Mouse (Mus musculus) granulocyte monocyte progenitor cell, adult 5-6 weeks (primary cell): ENCODE measurements around the gene Ampd3. TPM values are rescaled to one million over a fixed set of nuclear protein-coding genes. Genes with fewer than 3 reads are reported as not detected.

Experiments
- ATAC-seq: replicated peaks from 2 replicates; pipeline ENCODE4 v1.8.0; 2016; ENCODE audit warnings: mild to moderate bottlenecking, moderate TSS enrichment, inconsistent platforms; ENCODE audit not compliant: poor library complexity, severe bottlenecking
- total RNA-seq, 2 experiments: library from RNA; stranded (forward) in 1 of 2; stranded (reverse) in 1 of 2; fragments of 200-712, 200-1000 nt in 1 of 2; fragments of >200 nt in 1 of 2; fragmentation: Nextera tagmentation in 1 of 2; gene quantifications; 2 replicates each; pipeline ENCODE4 v1.2.3; 2014 to 2017

Ampd3 gene
- total RNA-seq, 2 experiments from 2014 or later, result 2.1 to 6.2 TPM

DNA sequence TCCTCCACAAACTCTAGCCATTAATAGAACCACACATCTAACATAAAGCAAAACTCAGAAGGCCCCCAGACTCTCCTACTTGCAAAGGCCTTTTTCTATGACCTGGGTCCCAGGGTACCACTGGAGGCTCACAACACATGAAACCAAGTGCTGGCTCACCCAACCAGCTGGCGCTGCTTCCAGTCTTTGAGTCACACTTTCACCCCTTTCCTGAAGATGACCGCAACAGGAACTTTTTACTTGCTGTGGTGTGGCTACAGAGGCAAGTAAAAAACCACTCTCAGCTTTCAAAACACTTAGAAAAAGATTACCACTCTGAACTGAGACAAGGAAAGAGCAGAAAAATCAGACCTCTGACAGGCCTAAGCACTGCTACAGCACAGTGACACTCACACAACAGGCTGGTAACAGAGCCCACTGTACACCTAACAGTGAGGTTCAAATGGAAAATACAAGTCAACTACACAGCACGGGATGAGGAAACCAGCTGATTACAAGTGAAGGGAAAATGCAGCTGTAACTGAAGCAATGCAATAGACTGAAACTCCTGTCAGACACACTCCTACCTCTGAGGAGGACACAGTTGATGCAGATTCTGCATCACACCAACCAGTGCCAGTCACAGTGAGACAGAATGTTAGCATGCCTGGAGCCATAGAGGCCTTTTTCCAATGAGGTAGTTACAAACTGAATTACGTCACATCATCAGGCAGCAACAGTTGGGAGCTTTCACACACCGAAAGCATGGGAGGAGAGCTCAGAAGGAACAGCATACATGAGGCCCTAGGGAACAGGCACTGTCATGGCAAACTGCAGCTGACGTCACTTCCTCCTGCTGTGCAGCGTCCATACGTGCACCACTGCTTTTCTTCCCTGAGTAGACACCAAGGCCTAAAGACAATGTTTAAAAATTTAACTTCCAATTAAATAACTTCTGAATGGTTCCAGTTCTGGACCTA lies 56.3 kb downstream of the Ampd3 start:
- peak; percentile 86 for ATAC-seq

DNA sequence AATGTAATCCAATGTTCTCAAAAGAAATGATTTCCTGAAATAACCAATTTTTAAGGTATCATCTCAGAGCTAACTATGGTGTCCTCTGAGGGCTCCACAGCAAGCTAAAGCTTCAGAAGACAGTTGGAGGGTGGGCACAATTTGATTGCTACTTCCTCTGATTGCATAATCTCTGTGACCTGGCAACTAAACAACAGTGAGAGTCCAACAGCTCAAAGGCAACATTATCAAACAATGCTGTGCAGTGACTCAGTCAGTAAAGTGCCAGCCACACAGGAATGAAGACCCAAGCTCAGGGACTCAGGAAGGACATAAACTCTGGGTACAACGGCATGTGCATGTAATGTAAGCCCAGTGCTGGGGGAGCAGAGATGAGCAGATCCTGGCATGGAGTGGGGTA lies 65.0 kb downstream of the Ampd3 start:
- peak; percentile 93 for ATAC-seq

- no peak for ATAC-seq
These were observed 66.0 kb downstream of the Ampd3 start for GRCm38 (mm10) chr7:110834018-110834417.

DNA sequence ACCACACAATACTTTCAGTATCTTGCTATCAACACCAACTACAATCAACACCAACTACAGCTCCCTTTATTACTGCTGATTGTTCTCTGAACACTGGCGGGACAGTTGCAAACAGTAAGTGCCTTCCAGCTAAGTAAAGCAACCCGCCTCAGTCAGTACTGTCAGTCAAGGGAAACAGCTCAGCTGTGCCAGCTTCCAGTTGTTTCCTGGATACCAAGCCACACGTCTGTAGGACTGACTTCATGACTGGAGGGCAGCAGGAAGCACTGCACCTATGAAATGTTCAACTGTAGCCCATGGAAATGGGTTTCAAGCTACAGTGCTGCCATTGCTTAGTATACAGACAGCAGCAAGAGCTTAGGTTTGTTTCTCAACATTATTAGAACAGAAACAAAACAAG lies 66.5 kb downstream of the Ampd3 start:
- peak; percentile 60; the same call in 1 of the 2 replicates for ATAC-seq

- peak; percentile 86 for ATAC-seq
These were observed 72.3 kb downstream of the Ampd3 start for GRCm38 (mm10) chr7:110840332-110840731.

GRCm38 (mm10) chr7:110843916-110844874 lies 76.2 kb downstream of the Ampd3 start, which contains the start of gene Rnf141:
Gene Rnf141 (minus strand): TSS chr7:110844457.
- peak; percentile 85 for ATAC-seq

GRCm38 (mm10) chr7:110847321-110847720 lies 79.3 kb downstream of the Ampd3 start:
- no peak for ATAC-seq

DNA sequence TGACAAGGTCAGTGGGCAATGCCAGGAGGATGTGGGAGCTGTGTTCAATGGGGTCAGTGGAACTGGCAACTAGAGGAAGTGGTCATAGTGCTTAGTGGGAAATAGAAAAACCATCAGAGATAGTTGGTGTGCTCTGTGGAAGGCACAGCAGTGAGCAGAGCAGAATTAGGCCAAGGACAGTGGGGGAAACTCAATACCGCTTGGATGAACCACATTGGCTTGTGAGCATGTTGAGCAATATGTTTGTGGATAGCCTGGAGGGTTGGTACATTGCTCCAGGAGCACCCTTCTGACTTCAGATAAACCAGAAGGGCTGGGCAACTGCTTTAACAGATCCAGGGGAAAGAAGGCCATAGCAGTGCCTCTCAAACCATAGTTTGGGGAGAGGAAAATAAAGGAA lies 80.4 kb downstream of the Ampd3 start:
- peak; percentile 62 for ATAC-seq

- ATAC-seq, result no peak
These were observed 83.7 kb downstream of the Ampd3 start for GRCm38 (mm10) chr7:110851541-110852203.

GRCm38 (mm10) chr7:110853611-110854010 lies 85.6 kb downstream of the Ampd3 start:
- no peak for ATAC-seq

GRCm38 (mm10) chr7:110854519-110854918 lies 86.5 kb downstream of the Ampd3 start:
- no peak for ATAC-seq

GRCm38 (mm10) chr7:110854927-110855546 lies 87.0 kb downstream of the Ampd3 start:
- ATAC-seq, result no peak

DNA sequence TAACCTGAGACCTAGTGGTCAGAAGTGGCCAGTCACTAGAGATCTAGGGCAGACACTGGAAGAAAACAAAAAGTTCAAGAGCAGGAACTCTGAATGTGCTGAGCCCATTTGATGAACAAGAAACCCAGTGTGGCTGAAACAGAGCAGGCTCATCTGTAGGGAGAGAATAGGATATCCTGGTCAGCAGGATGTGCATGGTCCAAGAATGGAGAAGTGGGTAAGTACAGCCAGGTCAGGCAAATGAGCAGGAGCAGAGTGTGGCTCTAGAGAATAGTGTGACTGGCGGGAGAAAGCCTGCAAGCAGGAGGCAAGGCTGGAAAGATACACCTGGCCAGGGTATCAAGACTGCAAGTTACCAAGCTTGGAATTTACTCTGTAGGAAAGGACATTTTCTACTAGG lies 87.6 kb downstream of the Ampd3 start:
- ATAC-seq, result peak; percentile 60

GRCm38 (mm10) chr7:110860129-110860528 lies 92.1 kb downstream of the Ampd3 start:
- ATAC-seq, result peak; percentile 82

Other genes starting within 250 kb of the Ampd3 start
- 2.5 TPM in 1 of 2 replicates, not detected in the other for gene Sbf2, start 153.3 kb upstream of the Ampd3 start, total RNA-seq (2014; fragmentation: Nextera tagmentation)
- gene Sbf2, start 153.3 kb upstream of the Ampd3 start, total RNA-seq (2017), result 0.26 and 0.52 TPM in 2 replicates
- gene Adm, start 140.5 kb upstream of the Ampd3 start, total RNA-seq (2014; fragmentation: Nextera tagmentation), result not detected in 2 replicates
- not detected in 2 replicates for gene Adm, start 140.5 kb upstream of the Ampd3 start, total RNA-seq (2017)
- gene Rnf141, start 76.3 kb downstream of the Ampd3 start, total RNA-seq (2014; fragmentation: Nextera tagmentation), result 19.0 and 33.8 TPM in 2 replicates
- 40.7 and 47.4 TPM in 2 replicates for gene Rnf141, start 76.3 kb downstream of the Ampd3 start, total RNA-seq (2017)
- not detected in 2 replicates for gene Lyve1, start 95.0 kb downstream of the Ampd3 start, total RNA-seq (2014; fragmentation: Nextera tagmentation)
- not detected in 2 replicates for gene Lyve1, start 95.0 kb downstream of the Ampd3 start, total RNA-seq (2017)
- gene Mrvi1, start 214.3 kb downstream of the Ampd3 start, total RNA-seq (2014; fragmentation: Nextera tagmentation), result 0.41 TPM in 1 of 2 replicates, not detected in the other
- 0.09 and 0.21 TPM in 2 replicates for gene Mrvi1, start 214.3 kb downstream of the Ampd3 start, total RNA-seq (2017)